Mouse (Mus musculus): ENCODE results near the gene Espn. TPM values are rescaled to one million over a fixed set of nuclear protein-coding genes. Genes with fewer than 3 reads are reported as not detected.

The Espn gene
- total RNA-seq (2014; fragmentation: Nextera tagmentation) (1.8 TPM in 1 of 2 replicates, not detected in the other), total RNA-seq (2017) (0.43 TPM in 1 of 2 replicates, not detected in the other)

- peak; percentile 62 for ATAC-seq (replicated peaks; ENCODE audit: poor library complexity, severe bottlenecking)
These were observed at the start of gene Espn for GRCm38 (mm10) chr4:152151966-152152544. Gene Espn, minus strand, starts transcription at chr4:152152371.

- peak; percentile 75 for ATAC-seq (replicated peaks; ENCODE audit: poor library complexity, severe bottlenecking)
These were observed 49.3 kb upstream of the Espn start for GRCm38 (mm10) chr4:152201492-152201891.

GRCm38 (mm10) chr4:152199617-152200016 is 47.4 kb upstream of the Espn start:
- no peak; the same call in 1 of the 2 replicates for ATAC-seq (replicated peaks; ENCODE audit: poor library complexity, severe bottlenecking)

- no peak for ATAC-seq (replicated peaks; ENCODE audit: poor library complexity, severe bottlenecking)
These were observed 45.4 kb upstream of the Espn start for GRCm38 (mm10) chr4:152197545-152197944.

- no peak for ATAC-seq (replicated peaks; ENCODE audit: poor library complexity, severe bottlenecking)
These were observed 44.1 kb upstream of the Espn start for GRCm38 (mm10) chr4:152196276-152196675.

- no peak for ATAC-seq (replicated peaks; ENCODE audit: poor library complexity, severe bottlenecking)
These were observed 42.5 kb upstream of the Espn start for GRCm38 (mm10) chr4:152194476-152195175.

- ATAC-seq (replicated peaks; ENCODE audit: poor library complexity, severe bottlenecking): no peak
These were observed 40.4 kb upstream of the Espn start for GRCm38 (mm10) chr4:152192569-152192968.

- ATAC-seq (replicated peaks; ENCODE audit: poor library complexity, severe bottlenecking): peak; percentile 15
These were observed 38.5 kb upstream of the Espn start for GRCm38 (mm10) chr4:152190701-152191100.

GRCm38 (mm10) chr4:152190096-152190653 is 38.0 kb upstream of the Espn start:
- peak; percentile 65 for ATAC-seq (replicated peaks; ENCODE audit: poor library complexity, severe bottlenecking)

GRCm38 (mm10) chr4:152189691-152190090 is 37.5 kb upstream of the Espn start:
- ATAC-seq (replicated peaks; ENCODE audit: poor library complexity, severe bottlenecking): peak; percentile 9; the same call in 1 of the 2 replicates

- no peak for ATAC-seq (replicated peaks; ENCODE audit: poor library complexity, severe bottlenecking)
These were observed 36.9 kb upstream of the Espn start for GRCm38 (mm10) chr4:152189071-152189470.

- no peak for ATAC-seq (replicated peaks; ENCODE audit: poor library complexity, severe bottlenecking)
These were observed 36.5 kb upstream of the Espn start for GRCm38 (mm10) chr4:152188651-152189050.

- ATAC-seq (replicated peaks; ENCODE audit: poor library complexity, severe bottlenecking): no peak
These were observed 35.0 kb upstream of the Espn start for GRCm38 (mm10) chr4:152187142-152187541.

- peak; percentile 48 for ATAC-seq (replicated peaks; ENCODE audit: poor library complexity, severe bottlenecking)
These were observed 34.3 kb upstream of the Espn start for GRCm38 (mm10) chr4:152186205-152187082.

- peak; percentile 16 for ATAC-seq (replicated peaks; ENCODE audit: poor library complexity, severe bottlenecking)
These were observed 33.5 kb upstream of the Espn start for GRCm38 (mm10) chr4:152185510-152186204.

GRCm38 (mm10) chr4:152185137-152185509 is 33.0 kb upstream of the Espn start:
- peak; percentile 57 for ATAC-seq (replicated peaks; ENCODE audit: poor library complexity, severe bottlenecking)

- no peak for ATAC-seq (replicated peaks; ENCODE audit: poor library complexity, severe bottlenecking)
These were observed 32.3 kb upstream of the Espn start for GRCm38 (mm10) chr4:152184353-152185035.

GRCm38 (mm10) chr4:152182205-152182604 is 30.0 kb upstream of the Espn start:
- ATAC-seq (replicated peaks; ENCODE audit: poor library complexity, severe bottlenecking): no peak

GRCm38 (mm10) chr4:152179946-152180660 is 27.9 kb upstream of the Espn start:
- ATAC-seq (replicated peaks; ENCODE audit: poor library complexity, severe bottlenecking): no peak
